Mouse (Mus musculus): ENCODE data around the gene Spcs2. TPM values are rescaled to one million over a fixed set of nuclear protein-coding genes. Genes with fewer than 3 reads are reported as not detected.
A peak's percentile ranks its signal among the peaks of the same experiment; 100 is the strongest.
"Not testable (repeated sequence)": the region's sequence is repeated elsewhere in the genome, so short reads cannot be mapped to it uniquely, and the experiment has no call there.

Gene Spcs2
- polyA plus RNA-seq, 1 experiment = 91.7 TPM

DNA sequence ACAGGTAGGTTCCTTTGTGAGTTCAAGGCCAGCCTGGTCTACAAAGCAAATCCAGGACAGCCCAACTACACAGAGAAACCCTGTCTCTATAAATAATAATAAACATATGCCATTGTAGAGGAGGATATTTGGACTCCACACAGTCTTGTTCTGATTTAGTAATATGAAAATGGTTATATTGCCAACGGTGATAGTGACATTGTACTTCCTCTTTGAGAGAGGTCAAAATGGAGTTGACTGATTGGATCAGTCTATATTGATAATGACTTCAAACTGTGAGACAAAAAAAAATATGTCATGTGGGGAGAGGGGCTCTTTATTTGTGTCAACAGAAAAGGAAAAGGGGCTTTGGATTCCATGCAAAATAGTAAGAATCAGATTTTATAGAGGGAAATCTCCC lies 57.9 kb downstream of the Spcs2 start:
- Histone ChIP-seq H3K27me3 (ENCODE audit: control insufficient read depth, insufficient read depth, low read length) (no peaks in the 10 kb centered on the region), H3K27ac (ENCODE audit: control insufficient read depth, insufficient read depth, low read length) (no peak overlapping the region), H3K4me1 (replicated peaks; ENCODE audit: control insufficient read depth, insufficient read depth, low read length) (peaks cover 3% of the 10 kb centered on the region; the same call in 1 of the 2 replicates), H3K36me3 (ENCODE audit: control insufficient read depth, insufficient read depth, low read length) (no peaks in the 10 kb centered on the region), H3K4me3 (ENCODE audit: control insufficient read depth, insufficient read depth, low read length) (no peak overlapping the region)
- no peak for TF ChIP-seq CTCF (IDR thresholded peaks at IDR 0.05; ENCODE audit: borderline replicate concordance, control insufficient read depth, extremely low read depth, insufficient read depth, low read length, poor library complexity)
- TF ChIP-seq POLR2A (IDR thresholded peaks at IDR 0.05; ENCODE audit: control insufficient read depth, extremely low read depth, insufficient read depth, low read length, poor library complexity) = no peak
- WGBS = 42% methylated on average over 1 of the region's 1 CpGs
- DNase-seq = no peak

DNA sequence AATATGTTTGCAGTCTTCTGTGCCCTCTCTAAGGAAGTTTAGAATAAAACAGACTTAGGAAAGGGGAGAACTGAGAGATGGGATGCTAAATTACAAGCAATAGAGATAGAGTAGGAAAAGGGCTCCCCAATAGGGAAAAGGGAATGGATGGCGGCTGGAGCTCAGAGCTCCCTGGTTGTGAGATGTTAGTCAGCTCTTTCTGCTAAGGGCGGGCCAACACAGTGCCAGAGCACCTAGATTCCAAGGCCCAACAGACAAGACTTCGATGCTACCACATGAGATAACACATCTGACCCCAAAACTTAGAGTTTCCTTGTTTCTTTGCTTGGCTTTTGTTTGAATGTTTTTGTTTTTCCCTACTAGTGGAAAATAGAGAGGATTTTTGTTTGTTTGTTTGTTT lies 59.2 kb downstream of the Spcs2 start:
- H3K4me1 ChIP-seq (replicated peaks; ENCODE audit: control insufficient read depth, insufficient read depth, low read length); DNase-seq; H3K4me3 ChIP-seq (ENCODE audit: control insufficient read depth, insufficient read depth, low read length); H3K27ac ChIP-seq (ENCODE audit: control insufficient read depth, insufficient read depth, low read length); H3K36me3 ChIP-seq (ENCODE audit: control insufficient read depth, insufficient read depth, low read length); H3K27me3 ChIP-seq (ENCODE audit: control insufficient read depth, insufficient read depth, low read length): not testable (repeated sequence)
- 93% methylated on average over 3 of the region's 3 CpGs for WGBS

DNA sequence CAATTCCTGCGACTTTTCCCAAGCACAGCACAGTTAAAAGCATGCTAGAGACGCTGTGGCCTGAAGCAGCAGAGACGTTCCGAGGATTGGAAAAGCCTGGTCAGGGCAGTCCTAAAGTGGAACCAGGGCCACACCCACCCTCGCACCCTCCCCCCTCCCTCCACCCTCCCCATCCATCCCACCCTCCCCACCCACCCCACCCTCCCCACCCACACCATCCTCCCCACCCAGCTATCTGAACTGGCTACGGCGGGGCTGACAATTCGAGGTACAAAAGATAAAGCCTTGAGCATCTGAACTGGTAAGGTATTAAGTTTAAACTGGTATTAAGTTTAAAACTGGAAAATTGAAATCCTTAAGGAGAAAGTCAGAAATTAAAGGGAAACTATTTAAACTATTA lies 59.7 kb downstream of the Spcs2 start:
- TF ChIP-seq CTCF (IDR thresholded peaks at IDR 0.05; ENCODE audit: borderline replicate concordance, control insufficient read depth, extremely low read depth, insufficient read depth, low read length, poor library complexity) = no peak
- TF ChIP-seq POLR2A (IDR thresholded peaks at IDR 0.05; ENCODE audit: control insufficient read depth, extremely low read depth, insufficient read depth, low read length, poor library complexity) = no peak
- DNase-seq = no peak
- Histone ChIP-seq H3K27me3 (ENCODE audit: control insufficient read depth, insufficient read depth, low read length) (no peaks in the 10 kb centered on the region), H3K4me3 (ENCODE audit: control insufficient read depth, insufficient read depth, low read length) (no peak overlapping the region), H3K4me1 (replicated peaks; ENCODE audit: control insufficient read depth, insufficient read depth, low read length) (no peaks in the 10 kb centered on the region), H3K36me3 (ENCODE audit: control insufficient read depth, insufficient read depth, low read length) (no peaks in the 10 kb centered on the region), H3K27ac (ENCODE audit: control insufficient read depth, insufficient read depth, low read length) (no peak overlapping the region)
- WGBS = 85% methylated on average over 8 of the region's 8 CpGs

DNA sequence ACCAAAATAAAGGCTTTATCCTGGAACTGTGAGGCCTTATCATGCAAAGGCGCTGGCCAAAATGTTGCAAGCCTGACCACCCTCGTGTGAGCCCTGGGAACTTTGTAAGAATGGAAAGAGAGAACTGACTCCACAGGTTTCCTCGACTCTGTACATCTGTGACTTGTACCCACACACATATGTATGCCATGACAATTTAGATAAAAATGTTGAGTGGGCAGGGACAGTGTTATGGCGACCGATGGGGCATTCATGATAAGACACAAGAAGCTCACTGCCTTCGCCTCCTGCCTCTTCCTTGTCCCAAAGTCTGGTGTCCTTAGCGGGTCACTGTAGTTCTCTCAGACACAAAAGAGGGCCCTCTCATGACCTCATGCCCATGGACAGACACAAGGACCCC lies 64.1 kb downstream of the Spcs2 start:
- DNase-seq = no peak

GRCm38 (mm10) chr7:99797911-99798647 lies 65.2 kb downstream of the Spcs2 start:
- peaks cover 24% of the 10 kb centered on the region for H3K4me1 ChIP-seq (replicated peaks; ENCODE audit: control insufficient read depth, insufficient read depth, low read length)
- TF ChIP-seq POLR2A (IDR thresholded peaks at IDR 0.05; ENCODE audit: control insufficient read depth, extremely low read depth, insufficient read depth, low read length, poor library complexity) = no peak
- TF ChIP-seq CTCF (IDR thresholded peaks at IDR 0.05; ENCODE audit: borderline replicate concordance, control insufficient read depth, extremely low read depth, insufficient read depth, low read length, poor library complexity) = no peak
- 37% methylated on average over 6 of the region's 6 CpGs for WGBS
- DNase-seq = peak; percentile 79
- H3K4me3 ChIP-seq (ENCODE audit: control insufficient read depth, insufficient read depth, low read length) = no peak overlapping the region
- no peaks in the 10 kb centered on the region for H3K27me3 ChIP-seq (ENCODE audit: control insufficient read depth, insufficient read depth, low read length)
- H3K27ac ChIP-seq (ENCODE audit: control insufficient read depth, insufficient read depth, low read length) = no peak overlapping the region
- no peaks in the 10 kb centered on the region for H3K36me3 ChIP-seq (ENCODE audit: control insufficient read depth, insufficient read depth, low read length)

More for the DNA sequence above, 64.1 kb downstream of the Spcs2 start:
- no peak overlapping the region for H3K4me3 ChIP-seq (ENCODE audit: control insufficient read depth, insufficient read depth, low read length)
- no peaks in the 10 kb centered on the region for H3K27me3 ChIP-seq (ENCODE audit: control insufficient read depth, insufficient read depth, low read length)
- TF ChIP-seq CTCF (IDR thresholded peaks at IDR 0.05; ENCODE audit: borderline replicate concordance, control insufficient read depth, extremely low read depth, insufficient read depth, low read length, poor library complexity) (no peak), POLR2A (IDR thresholded peaks at IDR 0.05; ENCODE audit: control insufficient read depth, extremely low read depth, insufficient read depth, low read length, poor library complexity) (no peak)
- no peaks in the 10 kb centered on the region for H3K36me3 ChIP-seq (ENCODE audit: control insufficient read depth, insufficient read depth, low read length)
- H3K27ac ChIP-seq (ENCODE audit: control insufficient read depth, insufficient read depth, low read length) = no peak overlapping the region
- WGBS = 88% methylated on average over 7 of the region's 7 CpGs
- H3K4me1 ChIP-seq (replicated peaks; ENCODE audit: control insufficient read depth, insufficient read depth, low read length) = peaks cover 22% of the 10 kb centered on the region

DNA sequence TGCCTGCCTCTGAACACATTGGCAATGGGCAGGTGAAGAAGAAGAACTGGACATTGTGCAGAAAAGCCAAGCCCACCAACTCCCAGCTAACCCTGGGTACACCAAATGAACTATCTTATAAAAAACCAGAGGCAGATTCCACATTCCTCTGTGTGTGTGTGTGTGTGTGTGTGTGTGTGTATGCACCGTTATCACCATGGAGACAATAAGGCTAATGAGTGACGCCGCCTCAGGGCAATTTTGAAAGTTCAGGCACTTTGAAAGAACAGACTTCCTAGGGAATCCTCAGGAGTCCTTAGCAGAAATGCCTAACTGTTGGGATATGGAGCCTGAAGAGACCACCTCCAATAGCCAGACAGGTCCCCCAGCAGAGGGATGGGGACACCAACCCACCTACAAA lies 66.0 kb downstream of the Spcs2 start:
- no peak overlapping the region for H3K27ac ChIP-seq (ENCODE audit: control insufficient read depth, insufficient read depth, low read length)
- no peaks in the 10 kb centered on the region for H3K36me3 ChIP-seq (ENCODE audit: control insufficient read depth, insufficient read depth, low read length)
- no peak overlapping the region for H3K4me3 ChIP-seq (ENCODE audit: control insufficient read depth, insufficient read depth, low read length)
- peaks cover 24% of the 10 kb centered on the region for H3K4me1 ChIP-seq (replicated peaks; ENCODE audit: control insufficient read depth, insufficient read depth, low read length)
- WGBS = 93% methylated on average over 3 of the region's 3 CpGs
- H3K27me3 ChIP-seq (ENCODE audit: control insufficient read depth, insufficient read depth, low read length) = no peaks in the 10 kb centered on the region
- DNase-seq = no peak
- TF ChIP-seq CTCF (IDR thresholded peaks at IDR 0.05; ENCODE audit: borderline replicate concordance, control insufficient read depth, extremely low read depth, insufficient read depth, low read length, poor library complexity) = no peak
- TF ChIP-seq POLR2A (IDR thresholded peaks at IDR 0.05; ENCODE audit: control insufficient read depth, extremely low read depth, insufficient read depth, low read length, poor library complexity) = no peak

DNA sequence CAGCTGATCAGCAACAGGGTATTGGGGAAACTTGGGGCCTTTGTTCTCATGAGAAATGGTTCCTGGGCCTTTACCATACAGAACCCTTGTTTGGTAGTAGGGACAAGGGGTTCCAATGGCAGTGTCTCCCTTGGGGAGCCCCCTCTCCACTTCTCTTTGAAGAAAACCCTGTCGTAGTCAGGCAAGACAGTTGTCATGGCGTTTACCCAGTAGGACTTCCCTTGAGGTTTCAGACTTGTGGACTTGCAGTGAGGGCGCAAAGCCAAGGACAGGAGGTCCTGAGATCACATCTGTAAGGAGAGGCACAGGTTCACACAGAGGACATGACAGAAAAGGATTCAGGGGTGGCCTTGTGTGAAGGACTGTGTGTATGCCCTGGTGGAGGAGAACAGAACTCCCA lies 66.8 kb downstream of the Spcs2 start:
- H3K4me3 ChIP-seq (ENCODE audit: control insufficient read depth, insufficient read depth, low read length) = no peak overlapping the region
- H3K36me3 ChIP-seq (ENCODE audit: control insufficient read depth, insufficient read depth, low read length) = no peaks in the 10 kb centered on the region
- H3K27ac ChIP-seq (ENCODE audit: control insufficient read depth, insufficient read depth, low read length) = no peak overlapping the region
- TF ChIP-seq CTCF (IDR thresholded peaks at IDR 0.05; ENCODE audit: borderline replicate concordance, control insufficient read depth, extremely low read depth, insufficient read depth, low read length, poor library complexity) (no peak), POLR2A (IDR thresholded peaks at IDR 0.05; ENCODE audit: control insufficient read depth, extremely low read depth, insufficient read depth, low read length, poor library complexity) (no peak)
- H3K27me3 ChIP-seq (ENCODE audit: control insufficient read depth, insufficient read depth, low read length) = no peaks in the 10 kb centered on the region
- DNase-seq = no peak
- peaks cover 24% of the 10 kb centered on the region for H3K4me1 ChIP-seq (replicated peaks; ENCODE audit: control insufficient read depth, insufficient read depth, low read length)
- 64% methylated on average over 3 of the region's 3 CpGs for WGBS
